Mouse (Mus musculus) olfactory bulb, adult 2 months (tissue): ENCODE measurements at regions not wholly inside any gene's neighbourhood (a gene's known extent, or its start where the extent isn't known, plus 50 kb on each side); places are given as distances from the start of the nearest gene placed in this dataset.

Experiments used
- CTCF ChIP-seq: fragments of 200-500 bp; IDR thresholded peaks from 2 replicates; pipeline ENCODE4 v1.5.1; 2012; ENCODE audit warnings: low read depth, mild to moderate bottlenecking, low read length, moderate library complexity; ENCODE audit not compliant: insufficient read depth
- POLR2A ChIP-seq: fragments of 200-500 bp; IDR thresholded peaks from 2 replicates; pipeline ENCODE4 v1.6.1; 2012; ENCODE audit warnings: mild to moderate bottlenecking, low read depth, low read length, moderate library complexity; ENCODE audit not compliant: insufficient read depth

DNA sequence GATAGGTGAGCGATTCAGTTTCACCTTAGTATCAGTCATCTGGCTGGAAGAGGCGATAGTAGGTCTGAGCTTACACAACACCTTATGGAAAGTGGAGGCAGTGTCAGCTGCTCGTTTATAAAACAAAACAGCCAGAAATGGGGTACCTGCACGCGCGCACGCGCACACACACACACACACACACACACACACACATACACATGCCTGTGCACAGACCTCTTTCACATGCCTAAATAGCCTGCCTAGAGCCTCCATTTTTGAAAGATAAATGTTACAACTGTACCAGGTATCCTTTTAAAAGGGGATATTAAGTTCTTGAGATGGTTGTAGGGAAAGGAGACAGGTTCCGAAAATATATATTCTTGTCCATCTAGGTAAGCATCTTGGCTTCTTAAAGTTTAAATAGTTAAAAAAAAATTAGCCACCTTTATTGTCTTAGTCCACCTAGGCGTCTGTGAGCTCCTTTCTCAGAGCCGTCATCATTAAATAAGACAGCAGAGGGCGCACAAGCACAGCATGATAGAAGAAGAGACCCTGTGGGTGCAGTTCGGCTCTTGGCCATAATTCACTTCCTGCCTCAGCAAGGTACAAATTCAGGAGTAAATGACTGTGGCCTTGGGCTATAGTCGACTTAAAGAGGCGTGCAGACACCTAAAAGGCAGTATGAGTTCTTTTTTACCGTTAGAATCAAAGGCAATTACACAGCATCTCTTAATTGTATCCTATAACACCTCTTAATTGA lies 121.4 kb upstream of the Ralgapa2 start:
- TF ChIP-seq CTCF: no peak
- no peak for TF ChIP-seq POLR2A
